ENCODE assay signal across 20 mouse cellular contexts in genomic region chr6:20502338-20503079, GRCm38 (mm10).
DNase-seq lines count a peak whose midpoint lies in the region.
"Had no signal": no experiment of that assay in that cellular context is flagged by ENCODE, and none has a peak within 500 bp of the region (broad histone marks: within the 10 kb centered on the region; RNA-seq: fewer than 3 reads in every experiment).

No protein-coding gene starts in this region.

- DNase-seq in layer of hippocampus, adult 9-11 months, result peak; percentile 8
- DNase-seq in layer of hippocampus, postnatal 36 days, result no peak
- DNase-seq in cerebellum, adult 11 months, result peak; percentile 60
- DNase-seq in cerebellum, adult 8-10 months, result peak; percentile 70
- DNase-seq in cerebellum, postnatal 36 days, result peak; percentile 59 to 65
- DNase-seq in spleen, postnatal 4 days (ENCODE audit: low spot score in 2 of 2), result no peak
- no peak for DNase-seq in T-cell, adult 2 months (ENCODE audit: low spot score)
- DNase-seq: adrenal gland, adult 8-10 months; embryo, embryonic 11 days; gastrocnemius, postnatal 14 days; heart, adult 18-20 months; heart, postnatal 14 days; kidney, adult 2 months; kidney, postnatal 10 days; liver; lung, postnatal 36 days; right cerebral cortex, adult 18-20 months; right cerebral cortex, postnatal 4 days; thymus, adult 18-20 months; thymus, postnatal 36 days had no signal

Comparison
In these comparisons a context has a peak if more than half of its experiments do, and no peak if none do; other contexts are left out.
1. DNase-seq: peak in layer of hippocampus, adult 9-11 months (single experiment), cerebellum, adult 11 months (single experiment), cerebellum, adult 8-10 months (single experiment) and cerebellum, postnatal 36 days (2 of 2); none in layer of hippocampus, postnatal 36 days (0 of 2), spleen, postnatal 4 days (0 of 2) and T-cell, adult 2 months (single experiment).